ENCODE assay signal across 9 mouse cellular contexts in the genomic region with DNA sequence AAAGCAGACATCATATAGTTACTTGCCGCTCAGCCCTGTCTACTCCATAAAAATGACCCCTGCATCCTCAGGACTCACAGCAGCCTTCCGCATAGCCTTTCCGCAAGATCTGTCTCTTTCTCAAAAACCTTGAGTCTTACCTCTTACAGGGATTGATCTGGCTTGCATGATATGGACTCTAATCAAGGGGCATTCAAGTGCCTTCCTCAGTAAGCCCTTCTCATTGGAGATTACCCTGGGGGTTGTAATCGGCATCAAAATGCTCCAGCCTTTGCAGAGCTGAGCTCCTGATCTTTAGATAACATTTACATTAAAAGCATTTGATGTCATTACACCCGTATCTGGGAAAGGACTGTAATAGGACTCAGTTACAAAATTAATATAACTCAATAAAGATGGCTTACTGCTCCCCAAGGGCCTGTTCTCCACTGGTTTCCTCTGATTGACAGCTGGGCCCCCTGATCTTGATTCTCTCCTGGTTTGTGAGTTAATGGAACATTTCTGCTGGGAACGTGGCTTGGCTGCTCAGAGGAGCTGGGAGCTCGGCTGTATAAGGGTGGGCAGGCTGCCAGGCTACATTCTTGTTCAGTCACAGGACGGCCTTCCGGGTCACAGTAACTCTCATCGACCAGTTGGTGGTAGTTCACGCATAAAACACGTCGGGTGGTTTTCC.
DNase-seq lines count a peak whose midpoint lies in the region; ATAC-seq lines count a peak whose summit lies in the region.
"Had no signal": no experiment of that assay in that cellular context is flagged by ENCODE, and none has a peak within 500 bp of the region (broad histone marks: within the 10 kb centered on the region; RNA-seq: fewer than 3 reads in every experiment).

No protein-coding gene starts in this region.

- no peaks in the 10 kb centered on the region for H3K9me3 ChIP-seq in limb, embryonic 12.5 days
- no peaks in the 10 kb centered on the region for H3K9me3 ChIP-seq in limb, embryonic 10.5 days (replicated peaks)
- H3K9me3 ChIP-seq in kidney, embryonic 14.5 days (ENCODE audit: control insufficient read depth, low read length): no peaks in the 10 kb centered on the region

- no peak overlapping the region for H3K9ac ChIP-seq in limb, embryonic 12.5 days (replicated peaks)
- H3K9ac ChIP-seq in kidney, embryonic 14.5 days (ENCODE audit: low read depth, low read length): no peak overlapping the region

- peaks cover 13% of the 10 kb centered on the region for H3K4me1 ChIP-seq in limb, embryonic 12.5 days (replicated peaks)
- no peaks in the 10 kb centered on the region for H3K4me1 ChIP-seq in limb, embryonic 10.5 days
- 0 out of 2 replicates have a peak, but pooled peaks cover 2% of the 10 kb centered on the region for H3K4me1 ChIP-seq in kidney, embryonic 14.5 days (ENCODE audit: control insufficient read depth, insufficient read depth, low read length)

- no peak overlapping the region for H3K4me2 ChIP-seq in limb, embryonic 12.5 days
- no peak overlapping the region for H3K4me2 ChIP-seq in kidney, embryonic 14.5 days (replicated peaks; ENCODE audit: low read depth, low read length)

- H3K4me3 ChIP-seq in limb, embryonic 12.5 days (replicated peaks): no peak overlapping the region
- H3K4me3 ChIP-seq in limb, embryonic 10.5 days: no peak overlapping the region
- no peak overlapping the region for H3K4me3 ChIP-seq in kidney, embryonic 14.5 days (ENCODE audit: low read length)
- H3K4me3 ChIP-seq: myocyte had no signal

- H3K27me3 ChIP-seq in limb, embryonic 12.5 days: no peaks in the 10 kb centered on the region
- no peaks in the 10 kb centered on the region for H3K27me3 ChIP-seq in limb, embryonic 10.5 days (ENCODE audit: low read depth, poor library complexity, severe bottlenecking)
- no peaks in the 10 kb centered on the region for H3K27me3 ChIP-seq in kidney, embryonic 14.5 days (ENCODE audit: control insufficient read depth, insufficient read depth, low read length)

- 54% methylated on average over 13 of the region's 13 CpGs for WGBS in limb, embryonic 12.5 days
- WGBS in limb, embryonic 10.5 days: 89% methylated on average over 13 of the region's 13 CpGs
- 55% methylated on average over 13 of the region's 13 CpGs for WGBS in kidney, embryonic 14.5 days

- ATAC-seq in limb, embryonic 12.5 days (ENCODE audit: insufficient number of reproducible peaks, insufficient read depth, low FRiP score, low TSS enrichment, low read depth): no peak
- ATAC-seq in kidney, embryonic 14.5 days (ENCODE audit: low FRiP score, low TSS enrichment): peak; percentile 72; the same call in 1 of the 2 replicates

- DNase-seq in limb, embryonic 10.5 days (ENCODE audit: low spot score): no peak
- peak; percentile 15 for DNase-seq in adrenal gland, postnatal 4 days (ENCODE audit: low spot score in 2 of 2)
- peak; percentile 37 for DNase-seq in gastrocnemius, postnatal 25 days
- peak; percentile 8 for DNase-seq in ovary, postnatal 10 days (ENCODE audit: low spot score)
- no peak for DNase-seq in thymus, postnatal 0 days (ENCODE audit: low spot score)
- DNase-seq in thymus, adult 18-20 months: no peak

- H3K36me3 ChIP-seq in limb, embryonic 12.5 days: no peaks in the 10 kb centered on the region
- H3K36me3 ChIP-seq in limb, embryonic 10.5 days: 0 out of 2 replicates have a peak, but pooled peaks cover 3% of the 10 kb centered on the region
- no peaks in the 10 kb centered on the region for H3K36me3 ChIP-seq in kidney, embryonic 14.5 days (ENCODE audit: control insufficient read depth, insufficient read depth, low read length)

- 0 out of 2 replicates have a peak overlapping the region, but pooled peaks have one; percentile 17 for H3K27ac ChIP-seq in limb, embryonic 12.5 days
- H3K27ac ChIP-seq in limb, embryonic 10.5 days: no peak overlapping the region
- H3K27ac ChIP-seq in kidney, embryonic 14.5 days (ENCODE audit: low read depth, low read length): peak overlapping the region; percentile 42; the same call in 1 of the 2 replicates

Comparison
In these comparisons a context has a peak if more than half of its experiments do, and no peak if none do; other contexts are left out.
1. DNase-seq: peak in adrenal gland, postnatal 4 days (2 of 2), gastrocnemius, postnatal 25 days (single experiment) and ovary, postnatal 10 days (single experiment); none in limb, embryonic 10.5 days (single experiment), thymus, postnatal 0 days (single experiment) and thymus, adult 18-20 months (0 of 2).